Mouse (Mus musculus): Measurements from ENCODE around the gene Pitx2. TPM values are rescaled to one million over a fixed set of nuclear protein-coding genes. Genes with fewer than 3 reads are reported as not detected.

Gene Pitx2
- polyA plus RNA-seq, 1 experiment = not detected

DNA sequence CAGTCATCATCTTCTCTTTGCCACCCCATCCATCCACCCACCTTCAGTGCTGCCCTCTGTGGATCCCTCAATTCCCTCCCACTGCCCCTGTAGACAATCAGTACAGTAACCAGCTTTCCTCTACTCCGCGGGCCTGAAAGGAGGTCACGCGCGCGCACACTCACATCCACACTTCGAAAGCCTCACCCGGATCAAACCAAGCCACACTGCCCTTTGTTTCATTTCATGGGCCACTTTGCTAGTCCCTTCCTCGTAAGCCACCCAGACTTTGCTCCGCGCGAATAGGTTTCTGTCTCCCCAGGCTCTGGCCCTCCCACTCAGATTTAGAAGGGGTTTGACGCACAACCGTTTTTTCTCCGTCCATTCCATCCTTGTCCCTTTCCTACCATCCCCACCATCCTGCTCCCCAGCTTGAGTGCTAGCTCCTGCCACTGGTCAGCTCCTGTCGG lies 494 bp upstream of the Pitx2 start:
- TF ChIP-seq TAL1 (IDR thresholded peaks at IDR 0.05; ENCODE audit: low read length) (no peak), GATA1 (IDR thresholded peaks at IDR 0.05; ENCODE audit: low read length) (no peak)
- no peaks in the 10 kb centered on the region; the same call in 1 of the 2 replicates for H3K9me3 ChIP-seq (ENCODE audit: control insufficient read depth, low read length)
- H3K4me1 ChIP-seq (ENCODE audit: control insufficient read depth) = no peaks in the 10 kb centered on the region
- H3K4me3 ChIP-seq (replicated peaks) = no peak overlapping the region
- H3K27me3 ChIP-seq (ENCODE audit: control insufficient read depth) = peaks cover 99% of the 10 kb centered on the region
- H3K36me3 ChIP-seq (ENCODE audit: control insufficient read depth) = no peaks in the 10 kb centered on the region

DNA sequence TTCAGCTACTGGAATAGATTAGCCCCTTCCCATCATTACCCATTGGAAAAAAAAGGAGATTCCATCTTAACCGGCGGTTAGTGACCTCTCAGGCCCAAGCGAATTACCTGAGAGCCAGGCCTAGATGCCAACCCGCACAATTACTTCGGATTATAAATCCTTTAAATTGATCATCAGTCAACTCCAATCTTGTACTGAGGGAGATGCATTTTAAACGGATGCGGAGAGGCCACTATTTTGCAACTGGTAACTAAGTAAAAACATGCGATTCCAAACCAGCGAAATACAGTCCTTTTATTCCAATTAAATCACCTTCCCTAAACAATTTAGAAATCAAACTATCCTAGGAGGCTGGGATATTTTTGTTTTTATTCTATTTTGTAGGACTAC lies 818 bp downstream of the Pitx2 start:
- TF ChIP-seq GATA1 (IDR thresholded peaks at IDR 0.05; ENCODE audit: low read length) (no peak), TAL1 (IDR thresholded peaks at IDR 0.05; ENCODE audit: low read length) (no peak)
- H3K4me3 ChIP-seq (replicated peaks) = no peak overlapping the region

DNA sequence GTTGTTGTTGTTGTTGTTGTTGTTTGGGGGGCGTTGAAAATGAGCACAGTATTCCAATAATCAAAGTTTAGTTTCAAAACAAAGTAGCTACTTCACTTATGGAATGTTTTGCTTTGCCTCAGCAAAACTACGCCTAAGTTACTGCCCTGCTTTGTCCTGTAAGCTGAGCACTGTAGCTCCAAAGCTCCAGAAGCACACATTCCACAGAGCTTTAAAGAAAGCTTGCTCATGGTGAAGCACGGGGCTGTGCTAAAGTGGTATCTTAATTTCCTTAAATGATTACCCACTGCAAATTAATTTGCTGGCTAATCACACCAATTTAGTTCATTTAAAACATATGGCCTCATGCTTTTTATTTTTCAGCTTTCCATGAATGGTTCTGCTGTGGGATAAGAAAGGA lies 1.5 kb downstream of the Pitx2 start:
- Histone ChIP-seq H3K9me3 (ENCODE audit: control insufficient read depth, low read length) (no peaks in the 10 kb centered on the region; the same call in 1 of the 2 replicates), H3K4me1 (ENCODE audit: control insufficient read depth) (no peaks in the 10 kb centered on the region), H3K27me3 (ENCODE audit: control insufficient read depth) (peaks cover 99% of the 10 kb centered on the region), H3K4me3 (replicated peaks) (no peak overlapping the region), H3K36me3 (ENCODE audit: control insufficient read depth) (no peaks in the 10 kb centered on the region)
- TF ChIP-seq GATA1 (IDR thresholded peaks at IDR 0.05; ENCODE audit: low read length) (no peak), TAL1 (IDR thresholded peaks at IDR 0.05; ENCODE audit: low read length) (no peak)

More for the DNA sequence above, 818 bp downstream of the Pitx2 start:
- peaks cover 99% of the 10 kb centered on the region for H3K27me3 ChIP-seq (ENCODE audit: control insufficient read depth)
- H3K4me1 ChIP-seq (ENCODE audit: control insufficient read depth) = no peaks in the 10 kb centered on the region
- H3K36me3 ChIP-seq (ENCODE audit: control insufficient read depth) = no peaks in the 10 kb centered on the region
- H3K9me3 ChIP-seq (ENCODE audit: control insufficient read depth, low read length) = no peaks in the 10 kb centered on the region; the same call in 1 of the 2 replicates

DNA sequence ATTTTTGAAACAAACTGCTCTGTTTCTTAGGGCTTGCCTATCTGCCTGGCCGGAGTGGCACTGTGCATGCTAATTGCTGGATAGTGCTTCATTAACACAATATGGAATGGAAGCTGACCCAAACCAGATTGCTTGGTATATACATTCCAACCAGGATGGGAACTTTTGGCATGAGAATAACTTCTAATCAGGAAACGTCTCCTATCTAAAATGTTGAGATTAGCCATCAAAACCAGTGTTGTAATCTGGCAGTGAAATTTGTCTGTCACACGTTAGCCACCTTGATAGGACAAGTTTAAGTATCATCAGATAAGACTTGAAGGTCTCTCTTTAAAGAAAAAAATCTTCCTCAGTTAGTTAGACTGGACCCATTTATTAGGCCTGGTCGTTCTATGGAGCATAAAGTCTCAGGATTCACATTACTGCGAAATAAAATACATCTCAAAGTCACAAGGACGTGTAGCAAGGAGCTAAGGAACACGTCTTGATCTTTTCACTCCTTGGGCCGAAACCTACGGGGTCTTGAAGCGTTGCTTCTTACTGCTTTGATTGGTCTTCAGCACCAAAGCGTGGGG lies 2.1 kb downstream of the Pitx2 start:
- H3K9me3 ChIP-seq (ENCODE audit: control insufficient read depth, low read length) = no peaks in the 10 kb centered on the region; the same call in 1 of the 2 replicates
- H3K4me1 ChIP-seq (ENCODE audit: control insufficient read depth) = no peaks in the 10 kb centered on the region
- H3K4me3 ChIP-seq (replicated peaks) = no peak overlapping the region
- TF ChIP-seq GATA1 (IDR thresholded peaks at IDR 0.05; ENCODE audit: low read length) = no peak
- TF ChIP-seq TAL1 (IDR thresholded peaks at IDR 0.05; ENCODE audit: low read length) = no peak
- no peaks in the 10 kb centered on the region for H3K36me3 ChIP-seq (ENCODE audit: control insufficient read depth)
- peaks cover 98% of the 10 kb centered on the region for H3K27me3 ChIP-seq (ENCODE audit: control insufficient read depth)

DNA sequence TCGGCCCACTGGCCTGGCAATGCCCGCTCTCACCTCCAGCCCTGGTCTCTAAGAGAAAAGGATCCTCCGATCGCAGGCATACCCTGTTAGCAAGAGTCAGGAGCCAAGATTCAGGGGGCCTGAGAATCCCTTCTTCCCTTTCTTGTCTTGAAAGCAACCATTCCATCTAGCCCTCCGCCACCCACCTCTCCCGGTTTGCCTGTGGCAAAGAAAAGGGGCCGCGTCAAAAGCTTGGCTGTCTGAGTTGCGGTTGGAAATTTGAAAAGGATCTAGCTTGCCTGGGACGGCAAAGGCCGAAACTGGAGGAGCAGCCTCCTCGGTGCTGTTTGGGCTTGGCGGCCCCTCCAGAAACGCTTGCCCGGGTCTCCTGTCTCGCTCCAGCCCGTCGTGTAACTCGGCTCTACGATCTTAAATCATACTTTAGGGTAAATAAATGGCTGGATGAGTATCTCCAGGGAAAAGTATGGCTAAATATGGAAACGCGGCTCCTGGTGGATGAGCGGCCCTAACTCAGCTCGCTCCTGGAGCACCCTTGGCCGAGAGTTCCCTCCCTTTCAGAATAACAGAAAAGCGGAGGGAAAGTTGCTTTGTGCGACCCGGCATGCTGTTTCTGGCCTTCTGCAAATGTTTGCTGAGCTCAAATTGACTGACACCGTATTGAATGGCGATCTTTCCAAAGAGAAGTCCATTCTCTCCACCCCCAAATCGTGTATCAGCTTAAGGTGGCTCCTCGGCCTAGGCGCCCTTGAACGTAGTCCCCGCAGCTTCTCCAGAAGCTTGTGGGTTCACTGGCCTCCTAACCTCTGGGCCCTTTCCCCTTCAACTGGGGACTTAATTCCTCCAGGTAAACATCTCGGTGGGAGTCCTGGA lies 3.4 kb downstream of the Pitx2 start:
- TF ChIP-seq GATA1 (IDR thresholded peaks at IDR 0.05; ENCODE audit: low read length) (no peak), TAL1 (IDR thresholded peaks at IDR 0.05; ENCODE audit: low read length) (no peak)
- H3K4me3 ChIP-seq (replicated peaks) = no peak overlapping the region
- H3K27me3 ChIP-seq (ENCODE audit: control insufficient read depth) = peaks cover 98% of the 10 kb centered on the region
- no peaks in the 10 kb centered on the region for H3K4me1 ChIP-seq (ENCODE audit: control insufficient read depth)
- H3K9me3 ChIP-seq (ENCODE audit: control insufficient read depth, low read length) = no peaks in the 10 kb centered on the region; the same call in 1 of the 2 replicates
- H3K36me3 ChIP-seq (ENCODE audit: control insufficient read depth) = no peaks in the 10 kb centered on the region

DNA sequence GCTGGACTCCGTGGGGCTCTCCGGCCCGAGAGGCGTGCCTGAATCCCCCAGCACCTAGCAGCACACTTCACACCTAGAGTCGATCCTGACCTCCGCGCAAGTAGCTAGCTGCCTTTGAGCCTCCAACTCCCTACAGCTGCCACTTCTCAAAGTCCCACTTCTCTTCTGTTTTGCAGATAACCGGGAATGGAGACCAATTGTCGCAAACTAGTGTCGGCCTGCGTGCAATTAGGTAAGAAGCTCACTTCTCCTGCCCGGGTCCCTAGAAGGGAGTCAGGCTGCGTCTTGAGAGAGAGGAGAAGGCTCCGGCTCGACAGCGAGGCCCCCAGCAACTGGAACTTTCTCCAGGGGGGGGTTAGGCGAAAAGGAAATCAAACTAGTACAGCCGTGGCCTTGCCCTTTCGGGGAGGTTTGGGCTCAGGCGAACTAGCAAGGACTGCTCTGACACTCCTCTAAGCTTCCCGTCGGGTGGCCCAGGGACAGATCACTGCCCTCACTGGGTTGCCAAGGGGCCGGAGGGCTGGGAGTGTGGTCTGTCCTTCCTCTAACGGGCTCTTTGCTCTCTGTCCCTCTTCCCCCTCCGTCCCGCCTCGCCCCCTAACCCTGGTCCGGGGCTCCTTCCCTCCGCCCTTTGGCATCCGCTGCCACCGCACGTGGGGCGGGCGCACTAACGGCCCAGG lies 4.2 kb downstream of the Pitx2 start:
- Histone ChIP-seq H3K4me3 (replicated peaks) (no peak overlapping the region), H3K36me3 (ENCODE audit: control insufficient read depth) (no peaks in the 10 kb centered on the region), H3K27me3 (ENCODE audit: control insufficient read depth) (peaks cover 99% of the 10 kb centered on the region), H3K9me3 (ENCODE audit: control insufficient read depth, low read length) (no peaks in the 10 kb centered on the region; the same call in 1 of the 2 replicates), H3K4me1 (ENCODE audit: control insufficient read depth) (no peaks in the 10 kb centered on the region)
- TF ChIP-seq GATA1 (IDR thresholded peaks at IDR 0.05; ENCODE audit: low read length) (no peak), TAL1 (IDR thresholded peaks at IDR 0.05; ENCODE audit: low read length) (no peak)

DNA sequence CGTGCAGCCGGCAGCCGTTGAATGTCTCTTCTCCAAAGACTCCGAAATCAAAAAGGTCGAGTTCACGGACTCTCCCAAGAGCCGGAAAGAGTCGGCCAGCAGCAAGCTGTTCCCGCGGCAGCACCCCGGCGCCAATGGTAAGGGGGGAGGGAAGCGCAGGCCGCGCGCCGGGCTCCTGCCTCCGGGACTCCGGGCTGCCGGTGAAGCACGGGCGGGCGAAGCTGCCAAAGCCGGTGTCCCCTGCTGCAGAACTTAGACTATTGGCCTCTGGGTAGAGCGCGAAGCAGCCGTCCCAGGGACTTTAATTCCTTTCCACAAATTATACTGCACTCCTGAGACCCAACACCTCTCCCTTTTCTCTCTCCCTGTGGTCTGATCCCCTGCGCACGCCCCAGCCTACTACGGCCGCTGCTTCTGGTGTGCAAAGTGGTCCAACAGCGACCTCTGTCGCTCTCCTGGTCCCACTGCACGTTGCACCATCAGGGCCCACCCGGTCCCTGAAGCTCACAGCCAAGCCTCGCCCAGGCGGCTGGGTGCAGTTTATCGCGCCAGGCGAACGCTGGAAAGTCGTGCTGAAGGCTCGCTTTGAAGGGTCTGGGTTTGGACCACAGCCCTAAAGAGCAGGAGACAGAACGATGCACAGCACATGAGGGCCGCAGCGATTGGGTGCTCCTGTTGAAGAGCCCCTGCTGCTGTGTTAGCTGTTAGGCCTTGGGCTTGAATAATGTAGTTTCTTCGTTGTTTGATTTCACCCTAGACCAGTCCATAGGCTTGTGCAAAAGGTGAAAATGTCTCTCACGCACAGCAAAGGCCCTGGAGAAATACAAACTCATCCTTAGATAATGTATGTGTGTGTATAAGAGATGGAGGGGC lies 5.0 kb downstream of the Pitx2 start:
- peaks cover 99% of the 10 kb centered on the region for H3K27me3 ChIP-seq (ENCODE audit: control insufficient read depth)
- no peaks in the 10 kb centered on the region; the same call in 1 of the 2 replicates for H3K9me3 ChIP-seq (ENCODE audit: control insufficient read depth, low read length)
- no peak overlapping the region for H3K4me3 ChIP-seq (replicated peaks)

DNA sequence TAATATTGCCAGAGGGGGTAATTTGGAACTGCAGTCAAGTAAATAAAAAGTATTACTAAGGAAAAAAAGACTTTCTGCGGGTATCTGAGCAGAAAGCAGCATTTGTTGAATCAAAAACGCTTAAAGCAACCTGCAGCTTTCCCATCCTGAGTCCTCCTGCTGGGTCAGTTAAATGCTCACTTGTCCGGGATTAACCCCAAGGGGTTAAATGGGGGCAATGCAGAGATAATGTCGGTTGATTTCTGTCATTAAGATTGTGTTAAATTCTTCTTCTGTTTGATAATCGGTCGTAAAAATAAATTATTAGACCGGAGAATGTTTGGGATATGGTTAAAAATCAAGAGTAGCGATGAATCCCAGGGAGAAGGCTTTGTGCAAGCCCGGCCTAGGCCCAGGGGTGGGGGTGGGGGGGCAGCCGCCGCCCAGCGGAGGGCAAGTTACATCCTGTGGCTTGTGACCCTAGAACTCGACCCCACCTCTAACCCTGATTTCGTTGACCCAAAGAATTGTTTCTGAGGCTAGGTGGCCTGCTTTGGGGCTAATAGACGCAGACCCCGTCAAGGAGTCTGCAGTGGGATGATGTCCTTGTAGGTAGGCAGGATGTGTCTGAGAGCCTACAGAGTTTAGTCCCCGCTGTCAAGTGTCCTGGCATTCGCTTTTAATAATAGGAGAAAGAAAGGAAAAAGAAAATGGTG lies 6.0 kb downstream of the Pitx2 start:
- Histone ChIP-seq H3K36me3 (ENCODE audit: control insufficient read depth) (no peaks in the 10 kb centered on the region), H3K4me3 (replicated peaks) (no peak overlapping the region), H3K27me3 (ENCODE audit: control insufficient read depth) (peaks cover 99% of the 10 kb centered on the region), H3K4me1 (ENCODE audit: control insufficient read depth) (no peaks in the 10 kb centered on the region), H3K9me3 (ENCODE audit: control insufficient read depth, low read length) (no peaks in the 10 kb centered on the region; the same call in 1 of the 2 replicates)
- TF ChIP-seq GATA1 (IDR thresholded peaks at IDR 0.05; ENCODE audit: low read length) = no peak
- no peak for TF ChIP-seq TAL1 (IDR thresholded peaks at IDR 0.05; ENCODE audit: low read length)

More for the DNA sequence above, 5.0 kb downstream of the Pitx2 start:
- no peak for TF ChIP-seq TAL1 (IDR thresholded peaks at IDR 0.05; ENCODE audit: low read length)
- no peak for TF ChIP-seq GATA1 (IDR thresholded peaks at IDR 0.05; ENCODE audit: low read length)
- H3K36me3 ChIP-seq (ENCODE audit: control insufficient read depth) = no peaks in the 10 kb centered on the region
- H3K4me1 ChIP-seq (ENCODE audit: control insufficient read depth) = no peaks in the 10 kb centered on the region

Measured in erythroblast, embryonic 14.5 days (primary cell).